ENCODE assay signal across 8 mouse cellular contexts in the genomic region with DNA sequence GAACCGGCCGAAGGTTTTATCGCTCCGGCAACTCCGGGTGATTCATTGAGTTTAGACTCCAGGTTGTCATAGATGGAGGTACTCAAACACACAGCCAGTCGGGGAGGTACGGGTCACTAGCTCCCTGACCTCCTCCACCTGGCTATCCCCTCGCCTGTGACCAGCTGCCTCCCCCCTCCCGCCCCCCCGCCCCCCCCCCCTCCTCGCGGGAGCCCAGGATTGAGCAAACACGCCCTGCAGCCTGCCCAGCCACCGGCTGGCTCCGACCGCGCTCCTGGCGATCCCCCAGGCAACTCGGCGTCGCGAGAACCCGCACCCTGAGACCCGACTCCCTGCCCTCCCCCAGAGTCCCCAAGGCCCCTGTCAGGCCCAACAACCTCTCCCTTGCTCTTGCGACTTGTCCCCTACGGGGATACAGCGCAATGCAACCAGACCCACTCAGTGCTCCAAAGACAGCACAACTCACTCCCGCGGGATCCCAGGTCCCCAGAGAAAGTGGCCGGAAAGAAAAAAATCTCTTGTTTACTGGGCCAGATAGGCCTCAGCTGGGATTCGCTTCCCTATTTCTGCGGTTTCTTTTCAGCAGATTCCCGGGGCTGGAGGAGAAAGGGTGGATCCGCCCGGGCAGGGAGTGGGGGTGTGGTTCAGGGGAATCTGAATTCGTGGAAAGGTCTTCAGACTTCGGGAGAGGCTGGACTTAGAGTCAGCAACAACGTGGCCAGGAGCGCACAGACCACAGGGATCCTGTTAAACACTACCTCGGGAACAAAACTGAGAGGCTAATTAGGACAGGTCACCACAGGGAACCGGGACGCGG. TPM values are rescaled to one million over a fixed set of nuclear protein-coding genes. Genes with fewer than 3 reads are reported as not detected.
A peak's percentile ranks its signal among the peaks of the same experiment; 100 is the strongest.
DNase-seq lines count a peak whose midpoint lies in the region; ATAC-seq and TF ChIP-seq lines count a peak whose summit lies in the region.

A gene (plus strand): TSS at position 701 of the 817 bp plus-strand sequence.

- no peaks in the 10 kb centered on the region; the same call in 1 of the 2 replicates for H3K4me1 ChIP-seq in heart, adult 2 months (ENCODE audit: control insufficient read depth, insufficient read depth, low read length)
- peaks cover 21% of the 10 kb centered on the region; the same call in 1 of the 2 replicates for H3K4me1 ChIP-seq in lung, embryonic 16.5 days (replicated peaks; ENCODE audit: control insufficient read depth, insufficient read depth, low read length)

- H3K27me3 ChIP-seq in heart, adult 2 months (ENCODE audit: control insufficient read depth, insufficient read depth, low read length) = no peaks in the 10 kb centered on the region
- H3K27me3 ChIP-seq in lung, embryonic 16.5 days (ENCODE audit: control insufficient read depth, insufficient read depth, low read depth, low read length) = no peaks in the 10 kb centered on the region

- peak within 1 kb of the TSS; percentile 58 for H3K4me3 ChIP-seq in heart, adult 2 months
- H3K4me3 ChIP-seq in lung, embryonic 16.5 days (ENCODE audit: low read length) = peak within 1 kb of the TSS; percentile 76

- no peak for TF ChIP-seq EP300 in heart, adult 2 months (IDR thresholded peaks at IDR 0.05; ENCODE audit: insufficient read depth, low read depth, low read length)

- peak within 1 kb of the TSS; percentile 78 for H3K4me2 ChIP-seq in lung, embryonic 16.5 days (ENCODE audit: low read depth, low read length)

- H3K27ac ChIP-seq in heart, adult 2 months = peak within 1 kb of the TSS; percentile 76
- H3K27ac ChIP-seq in lung, embryonic 16.5 days (ENCODE audit: low read length) = peak within 1 kb of the TSS; percentile 90

- H3K36me3 ChIP-seq in heart, adult 2 months (ENCODE audit: control insufficient read depth, insufficient read depth, low read length) = no peaks in the 10 kb centered on the region
- no peaks in the 10 kb centered on the region for H3K36me3 ChIP-seq in lung, embryonic 16.5 days (ENCODE audit: control insufficient read depth, insufficient read depth, low read length)

- intact Hi-C loops in heart, adult 2 months (cut with DNase I) = no loop called here

- no peak for TF ChIP-seq POLR2A in heart, adult 2 months (IDR thresholded peaks at IDR 0.05; ENCODE audit: insufficient read depth, low read depth, low read length)

- TF ChIP-seq CTCF in heart, adult 2 months (IDR thresholded peaks at IDR 0.05) = no peak

- peak within 1 kb of the TSS; percentile 41 for H3K9ac ChIP-seq in heart, adult 2 months (ENCODE audit: low read depth, low read length)
- peak within 1 kb of the TSS; percentile 87 for H3K9ac ChIP-seq in lung, embryonic 16.5 days (ENCODE audit: low read length)

- peak; percentile 46 for ATAC-seq in cerebellum, adult (ENCODE audit: insufficient number of reproducible peaks, low FRiP score, low TSS enrichment)
- ATAC-seq in lung, embryonic 16.5 days (ENCODE audit: low read depth) = peak; percentile 54

- no peaks in the 10 kb centered on the region for H3K9me3 ChIP-seq in lung, embryonic 16.5 days (ENCODE audit: control insufficient read depth, low read length)

- H3K79me2 ChIP-seq in heart, adult 2 months (replicated peaks; ENCODE audit: control insufficient read depth, insufficient read depth, low read length) = no peaks in the 10 kb centered on the region

- no peak for DNase-seq in cerebellum, adult 9-10 months
- peak; percentile 69 for DNase-seq in embryo, embryonic 11 days
- DNase-seq in heart, adult 2 months = peak; percentile 66 to 72
- DNase-seq in kidney, adult 18-20 months = peak; percentile 81
- peak; percentile 59 for DNase-seq in ovary, postnatal 36 days (ENCODE audit: low spot score)
- DNase-seq in layer of hippocampus, adult 9-11 months = no peak

- 5% methylated on average over 32 of the region's 43 CpGs for WGBS in heart, adult 2 months
- WGBS in lung, embryonic 16.5 days = 1% methylated on average over 34 of the region's 43 CpGs

RNA-seq across cellular contexts. Expression of the gene that starts here (rescaled TPM):
- total RNA-seq in heart, adult 2 months (2021) = 1 to 10 TPM; 6.3 to 7.9 TPM
- 11.6 and 11.9 TPM in 2 replicates for polyA plus RNA-seq in heart, adult 2 months (2012; rRNA removed)
- 30.7 and 33.2 TPM in 2 replicates for polyA plus RNA-seq in lung, embryonic 16.5 days (2015; fragmentation: Nextera tagmentation; extraction: Ambion mirVana)

Comparison
In these comparisons a context has a peak if more than half of its experiments do, and no peak if none do; other contexts are left out.
1. DNase-seq: peak in embryo, embryonic 11 days (single experiment), heart, adult 2 months (2 of 2), kidney, adult 18-20 months (single experiment) and ovary, postnatal 36 days (single experiment); none in cerebellum, adult 9-10 months (single experiment) and layer of hippocampus, adult 9-11 months (single experiment).